Mouse (Mus musculus) limb, embryonic 11.5 days (tissue): ENCODE results near the gene Col20a1. TPM values are rescaled to one million over a fixed set of nuclear protein-coding genes. Genes with fewer than 3 reads are reported as not detected.

Experiments used
- ATAC-seq: fragments of 200-750 bp; cut with Nextera tagmentation; 2 replicates; pipeline ENCODE4 v1.8.0; 2017; ENCODE audit warnings: low read depth; ENCODE audit not compliant: insufficient number of reproducible peaks, low FRiP score, low TSS enrichment
- DNase-seq: peaks from one replicate; pipeline ENCODE4 v3.0.0-alpha.2; 2015; ENCODE audit warnings: low spot score
- H3K27ac ChIP-seq: fragments of 300-500 bp; sonication (generic); replicated peaks from 2 replicates; pipeline ENCODE4 v1.5.1; 2014; ENCODE audit warnings: low read depth, mild to moderate bottlenecking, low read length
- H3K27me3 ChIP-seq: fragments of 300-500 bp; sonication (generic); 2 replicates; pipeline ENCODE4 v1.6.1; 2014; ENCODE audit warnings: mild to moderate bottlenecking, low read length, mixed read lengths; ENCODE audit not compliant: control insufficient read depth, insufficient read depth
- H3K36me3 ChIP-seq: fragments of 300-500 bp; sonication (generic); 2 replicates; pipeline ENCODE4 v1.6.1; 2014; ENCODE audit warnings: mild to moderate bottlenecking, low read length, moderate library complexity, mixed read lengths; ENCODE audit not compliant: control insufficient read depth, insufficient read depth
- H3K4me1 ChIP-seq: fragments of 300-500 bp; sonication (generic); 2 replicates; pipeline ENCODE4 v1.6.1; 2014; ENCODE audit warnings: low read length, mixed read lengths; ENCODE audit not compliant: control insufficient read depth, insufficient read depth
- H3K4me2 ChIP-seq: fragments of 300-500 bp; sonication (generic); 2 replicates; pipeline ENCODE4 v1.6.1; 2014; ENCODE audit warnings: low read depth, mild to moderate bottlenecking, moderate library complexity; ENCODE audit not compliant: severe bottlenecking
- H3K4me3 ChIP-seq: fragments of 300-500 bp; sonication (generic); 2 replicates; pipeline ENCODE4 v1.5.1; 2014; ENCODE audit warnings: low read depth, low read length
- H3K9ac ChIP-seq: fragments of 300-500 bp; sonication (generic); 2 replicates; pipeline ENCODE4 v1.6.1; 2014; ENCODE audit warnings: mild to moderate bottlenecking, low read length
- H3K9me3 ChIP-seq: fragments of 300-500 bp; sonication (generic); 2 replicates; pipeline ENCODE4 v1.6.1; 2016; ENCODE audit warnings: low read length; ENCODE audit not compliant: control insufficient read depth
- WGBS: fragments of 180-500 bp; shearing (Covaris S2); extraction: QIAGEN DNeasy Blood & Tissue Kit; methylation state at CpG from one replicate; pipeline ENCODE4 v1.1.7; 2014; 5-methylcytosine and 5-hydroxymethylcytosine counted together
- polyA plus RNA-seq: library from polyadenylated mRNA; unstranded; fragments of >200 nt; fragmentation: Nextera tagmentation; extraction: Ambion mirVana; gene quantifications from 2 replicates; pipeline ENCODE4 v1.2.1, GENCODE M21; 2014

Gene Col20a1
- polyA plus RNA-seq, 1 experiment from 2014 or later: 0.15 TPM

DNA sequence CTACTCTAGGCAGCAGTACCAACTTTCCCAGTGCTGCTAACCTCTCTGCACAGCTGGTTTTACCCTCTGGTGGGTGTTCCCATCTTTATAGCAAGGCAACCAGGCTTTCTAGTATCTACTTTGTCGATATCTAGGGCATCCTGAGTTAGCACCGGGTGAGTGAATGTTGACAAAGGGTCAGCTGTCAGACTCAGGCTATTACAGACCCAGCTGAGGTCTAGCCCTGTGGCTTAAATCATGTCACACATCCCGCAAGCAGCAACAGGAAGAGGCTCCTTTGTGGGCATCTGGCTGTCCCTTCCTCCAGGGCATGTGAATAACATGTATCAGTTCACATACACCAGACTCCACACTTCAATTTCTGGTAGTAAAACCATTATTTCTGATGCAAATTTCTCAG is 71.9 kb downstream of the Col20a1 start:
- H3K9me3 ChIP-seq: no peaks in the 10 kb centered on the region
- H3K4me2 ChIP-seq: no peak overlapping the region
- no peak overlapping the region for H3K4me3 ChIP-seq
- H3K27ac ChIP-seq: no peak overlapping the region
- H3K27me3 ChIP-seq: no peaks in the 10 kb centered on the region
- DNase-seq (no peak), ATAC-seq (no peak)
- no peaks in the 10 kb centered on the region for H3K36me3 ChIP-seq
- H3K4me1 ChIP-seq: peaks cover 6% of the 10 kb centered on the region; the same call in 1 of the 2 replicates
- no peak overlapping the region for H3K9ac ChIP-seq
- WGBS: 31% methylated on average over 3 of the region's 3 CpGs

DNA sequence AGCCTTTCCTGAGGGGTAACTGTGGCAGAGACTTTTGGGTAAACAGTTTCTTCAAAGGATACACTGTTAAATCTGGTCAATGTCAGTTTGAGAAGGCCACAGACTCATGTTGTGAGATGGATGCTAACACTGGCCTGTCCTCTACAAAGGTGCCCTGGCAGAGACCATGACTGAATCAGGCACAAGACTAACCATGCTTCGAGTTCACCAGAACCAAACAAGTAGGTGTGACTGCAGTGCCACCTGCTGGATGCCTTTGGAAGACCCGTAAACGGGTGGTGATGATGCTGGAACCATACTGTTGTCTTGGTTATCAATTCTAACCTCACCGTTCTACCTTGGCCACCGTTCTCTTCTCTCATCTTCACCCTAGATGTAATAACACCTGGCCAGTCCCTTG is 73.8 kb downstream of the Col20a1 start:
- DNase-seq (peak; percentile 84), ATAC-seq (no peak)
- Histone ChIP-seq H3K4me3 (no peak overlapping the region), H3K36me3 (no peaks in the 10 kb centered on the region), H3K4me1 (peaks cover 6% of the 10 kb centered on the region; the same call in 1 of the 2 replicates), H3K4me2 (no peak overlapping the region), H3K9ac (no peak overlapping the region), H3K9me3 (no peaks in the 10 kb centered on the region), H3K27ac (no peak overlapping the region), H3K27me3 (no peaks in the 10 kb centered on the region)
- 26% methylated on average over 5 of the region's 5 CpGs for WGBS

DNA sequence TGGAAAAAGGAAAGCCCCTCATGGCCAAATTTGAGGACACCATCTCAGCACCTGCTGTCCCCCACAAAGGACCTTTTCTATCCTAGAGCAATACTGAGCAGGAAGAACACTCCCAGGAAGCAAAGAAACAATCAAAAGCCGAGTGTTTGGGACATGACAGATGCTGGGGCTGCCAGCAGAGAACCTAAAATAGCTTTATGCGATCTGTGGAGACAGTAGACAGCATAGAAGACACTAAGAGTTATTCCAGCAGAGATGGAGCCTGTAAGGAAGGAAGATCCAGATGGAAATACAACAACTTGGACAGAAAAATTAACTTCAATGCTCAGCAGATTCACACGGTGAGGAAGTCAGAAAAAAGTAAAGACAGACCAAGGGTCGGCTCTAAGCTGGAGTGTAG is 79.5 kb downstream of the Col20a1 start:
- no peak for ATAC-seq
- Histone ChIP-seq H3K4me2 (no peak overlapping the region), H3K4me3 (no peak overlapping the region), H3K27me3 (no peaks in the 10 kb centered on the region), H3K4me1 (no peaks in the 10 kb centered on the region), H3K9ac (no peak overlapping the region), H3K9me3 (no peaks in the 10 kb centered on the region), H3K36me3 (no peaks in the 10 kb centered on the region), H3K27ac (no peak overlapping the region)
- 61% methylated on average over 4 of the region's 4 CpGs for WGBS
- no peak for DNase-seq

Other genes with a start within 250 kb of the Col20a1 start
- not detected in 2 replicates for gene Bhlhe23, start 209.6 kb upstream of the Col20a1 start, polyA plus RNA-seq
- 80.5 and 83.1 TPM in 2 replicates for gene Ythdf1, start 65.6 kb upstream of the Col20a1 start, polyA plus RNA-seq
- not detected in 2 replicates for gene Birc7, start 57.5 kb upstream of the Col20a1 start, polyA plus RNA-seq
- gene Nkain4, start 31.8 kb upstream of the Col20a1 start, polyA plus RNA-seq: 3.6 and 7.8 TPM in 2 replicates
- 60.4 and 69.3 TPM in 2 replicates for gene Arfgap1, start 19.3 kb upstream of the Col20a1 start, polyA plus RNA-seq
- 0.95 and 2.8 TPM in 2 replicates for gene Chrna4, start 57.0 kb downstream of the Col20a1 start, polyA plus RNA-seq
- gene Kcnq2, start 148.8 kb downstream of the Col20a1 start, polyA plus RNA-seq: 0.11 and 0.25 TPM in 2 replicates
- 0.13 and 0.14 TPM in 2 replicates for gene Eef1a2, start 170.5 kb downstream of the Col20a1 start, polyA plus RNA-seq
- 422 and 444 TPM in 2 replicates for gene Ppdpf, start 200.7 kb downstream of the Col20a1 start, polyA plus RNA-seq
- 0.04 TPM in 1 of 2 replicates, not detected in the other for gene Ptk6, start 216.3 kb downstream of the Col20a1 start, polyA plus RNA-seq
- gene Srms, start 226.7 kb downstream of the Col20a1 start, polyA plus RNA-seq: 0.94 and 1.4 TPM in 2 replicates
- gene Fndc11, start 233.5 kb downstream of the Col20a1 start, polyA plus RNA-seq: 0.17 and 0.69 TPM in 2 replicates